Mouse (Mus musculus) c-Kit-positive CD71-negative TER-119-negative erythroid progenitor cells, embryonic 14.5 days (primary cell): ENCODE data around the gene Spns3.
A peak's percentile ranks its signal among the peaks of the same experiment; 100 is the strongest.
"Not testable (repeated sequence)": the region's sequence is repeated elsewhere in the genome, so short reads cannot be mapped to it uniquely, and the experiment has no call there.

ENCODE experiments used
- DNase-seq: peaks from one replicate; pipeline ENCODE4 v3.0.0-alpha.2; 2013; ENCODE audit warnings: low read depth

Gene Spns3

DNA sequence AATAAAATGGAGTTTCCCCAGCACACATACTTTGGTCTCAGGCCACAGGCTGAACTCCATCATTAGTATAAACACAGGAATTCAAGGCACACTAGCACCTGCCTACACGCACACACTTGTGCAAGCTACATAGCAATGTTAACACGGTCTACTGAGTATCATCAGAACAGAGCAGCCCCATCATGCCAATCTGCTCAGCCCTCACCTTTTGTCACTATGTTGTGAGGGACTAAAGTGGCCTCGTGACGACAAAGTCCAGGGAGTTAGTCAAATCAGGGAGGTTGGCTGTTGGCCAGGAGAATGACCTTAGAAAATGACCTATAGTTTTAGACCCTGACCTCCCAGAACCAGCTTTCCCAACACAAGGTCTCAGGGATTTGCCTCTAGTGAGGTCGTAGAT lies 7.8 kb upstream of the Spns3 start:
- no peak for DNase-seq

DNA sequence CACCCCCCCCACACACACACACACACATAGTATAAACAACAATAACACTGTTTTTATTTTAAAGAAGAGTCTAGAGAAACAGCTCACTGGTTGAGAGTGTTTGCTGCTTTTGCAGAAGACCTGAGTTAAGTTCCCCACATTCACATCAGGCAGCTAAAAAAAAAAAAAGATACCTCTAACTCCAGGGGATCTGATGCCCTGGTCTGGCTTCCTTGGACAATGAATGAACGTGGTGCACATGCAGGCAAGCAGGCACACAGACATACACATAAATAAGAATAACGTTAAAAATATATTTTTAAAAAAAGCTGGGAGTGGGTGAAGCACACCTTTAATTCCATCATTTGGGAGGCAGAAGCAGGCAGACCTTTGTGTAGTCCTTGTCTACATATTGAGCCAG lies 6.6 kb upstream of the Spns3 start:
- DNase-seq = no peak

DNA sequence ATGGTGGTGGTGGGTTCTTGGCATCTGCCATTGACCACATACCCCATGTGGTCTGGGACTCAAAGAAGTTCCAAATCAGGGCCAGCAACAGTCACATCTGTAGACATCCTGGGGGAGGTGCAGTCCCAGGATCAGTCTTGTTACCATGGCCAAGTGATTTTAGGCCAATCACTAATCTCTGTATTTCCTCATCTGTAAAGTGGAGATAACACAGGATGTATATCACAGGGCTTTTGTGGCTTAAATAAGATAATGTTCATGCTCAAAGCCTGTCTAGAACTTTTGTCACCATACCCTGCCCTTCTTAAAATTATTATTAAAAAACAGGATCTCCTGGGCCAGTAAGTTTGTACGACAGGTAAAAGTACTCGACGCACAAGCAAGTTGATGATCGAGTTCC lies 6.2 kb upstream of the Spns3 start:
- no peak for DNase-seq

DNA sequence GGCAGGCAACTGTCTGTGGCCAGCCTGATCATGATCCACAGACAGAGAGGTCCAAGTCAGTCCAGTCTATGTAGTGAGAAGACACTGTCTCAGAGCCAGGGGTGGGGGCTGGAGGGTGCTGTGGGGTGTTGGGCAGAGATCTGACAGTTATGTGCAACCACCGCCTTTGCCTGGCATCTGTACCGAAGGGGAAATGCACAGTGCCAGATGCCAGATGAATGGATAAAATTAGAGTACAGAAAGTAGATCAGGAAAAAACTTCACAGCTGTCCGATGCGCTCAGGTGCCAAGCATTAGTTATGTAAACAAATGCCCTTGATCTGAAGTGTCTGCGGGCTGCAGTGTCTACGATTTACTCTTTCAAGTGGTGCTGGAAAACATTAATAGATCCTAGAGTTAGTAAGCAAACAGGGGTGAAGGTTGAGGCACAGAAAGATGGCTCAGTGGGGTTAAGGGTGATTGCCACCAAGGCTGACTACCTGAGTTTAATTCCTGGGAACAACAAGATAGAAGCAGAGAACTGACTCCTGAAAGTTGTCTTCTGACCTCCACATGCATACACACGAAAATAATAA lies 1.3 kb upstream of the Spns3 start:
- DNase-seq = no peak

DNA sequence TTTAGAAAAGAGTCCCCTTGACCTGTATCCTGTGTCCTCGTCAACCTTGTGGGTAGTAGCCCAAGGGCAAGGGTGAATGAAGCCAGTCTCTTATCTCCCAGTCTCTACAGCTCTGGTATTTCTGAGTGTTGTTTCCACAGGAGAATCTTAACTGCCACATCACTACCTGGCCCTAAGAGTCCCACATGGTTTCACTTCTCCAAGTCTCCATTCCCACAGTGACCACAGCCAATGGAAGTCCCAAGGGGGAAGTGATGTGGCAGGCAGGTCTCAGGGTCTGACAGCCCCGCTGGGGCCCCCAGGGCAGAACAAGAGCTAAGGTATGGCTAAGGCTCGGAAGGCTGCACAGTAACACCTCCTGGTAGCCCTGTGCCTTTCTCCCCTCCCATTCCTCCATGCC lies 3.1 kb downstream of the Spns3 start:
- DNase-seq = no peak

DNA sequence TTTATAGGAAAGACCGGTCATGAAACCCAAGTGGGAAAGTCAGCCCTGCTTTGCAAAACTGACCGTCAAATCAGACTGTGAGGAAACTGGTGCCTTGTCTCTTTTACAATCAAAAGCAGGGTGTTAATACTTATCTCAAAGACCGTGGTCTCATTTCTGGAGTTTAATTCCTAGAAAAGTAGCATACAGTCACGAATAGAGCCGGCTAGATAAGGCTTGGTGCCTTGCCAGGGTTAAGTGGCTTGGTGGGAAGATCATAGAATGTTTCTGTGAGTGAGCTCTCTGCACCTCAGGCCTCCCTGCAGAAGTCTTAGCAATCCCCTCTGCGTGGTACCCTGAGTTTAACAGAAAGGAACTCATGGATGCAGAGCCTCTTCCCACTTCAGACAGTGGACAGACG lies 5.6 kb downstream of the Spns3 start:
- DNase-seq = no peak

DNA sequence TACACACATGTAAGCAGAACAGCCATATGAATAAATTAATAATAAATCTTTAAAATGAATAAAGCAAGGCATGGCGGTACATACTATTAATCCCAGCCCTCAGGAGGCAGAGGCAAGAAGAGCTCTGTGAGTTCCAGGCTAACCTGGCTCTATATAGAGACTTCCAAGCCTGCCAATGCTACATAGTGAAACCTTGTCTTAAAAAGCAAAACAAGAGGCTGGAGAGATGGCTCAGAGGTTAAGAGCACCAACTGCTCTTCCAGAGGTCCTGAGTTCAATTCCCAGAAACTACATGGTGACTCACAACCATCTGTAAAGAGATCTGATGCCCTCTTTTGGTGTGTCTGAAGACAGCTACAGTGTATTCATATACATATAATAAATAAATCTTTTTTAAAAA lies 6.6 kb downstream of the Spns3 start:
- not testable (repeated sequence) for DNase-seq

DNA sequence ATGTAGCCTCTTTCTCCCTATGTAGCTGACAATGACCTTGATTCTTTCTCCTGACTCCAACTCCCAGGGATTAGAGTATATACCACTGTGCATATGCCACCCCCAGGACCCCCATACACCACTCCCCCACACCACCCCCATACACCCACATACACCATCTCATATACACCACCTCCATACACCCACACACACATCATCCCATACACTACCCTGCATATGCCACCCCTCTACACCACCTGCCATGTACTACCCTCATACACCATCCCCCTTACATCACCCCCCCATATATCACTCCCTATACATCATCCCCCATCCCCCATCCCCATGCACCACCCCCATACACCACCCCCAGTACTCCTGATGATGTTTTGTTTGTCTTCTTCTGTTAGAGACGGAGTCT lies 7.7 kb downstream of the Spns3 start:
- DNase-seq = no peak

DNA sequence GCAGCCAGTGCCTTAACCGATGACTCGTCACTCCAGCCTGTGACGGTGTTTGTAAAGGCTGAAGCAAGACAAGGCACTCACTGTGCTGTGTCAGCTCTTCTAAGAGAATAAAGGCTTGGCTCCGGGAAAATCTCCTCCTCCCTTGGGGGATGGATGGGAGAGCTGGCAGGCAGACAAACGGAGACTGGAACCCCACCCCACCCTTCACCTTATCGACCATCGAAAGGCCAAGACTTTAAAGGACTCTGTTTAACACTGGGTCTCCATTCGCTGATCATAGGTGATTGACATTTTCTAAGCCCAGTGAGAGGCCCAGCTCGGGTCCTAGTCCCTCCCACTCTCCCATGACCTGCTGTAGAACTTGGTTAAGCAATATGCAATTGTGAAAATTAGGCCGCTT lies 8.4 kb downstream of the Spns3 start:
- no peak for DNase-seq

DNA sequence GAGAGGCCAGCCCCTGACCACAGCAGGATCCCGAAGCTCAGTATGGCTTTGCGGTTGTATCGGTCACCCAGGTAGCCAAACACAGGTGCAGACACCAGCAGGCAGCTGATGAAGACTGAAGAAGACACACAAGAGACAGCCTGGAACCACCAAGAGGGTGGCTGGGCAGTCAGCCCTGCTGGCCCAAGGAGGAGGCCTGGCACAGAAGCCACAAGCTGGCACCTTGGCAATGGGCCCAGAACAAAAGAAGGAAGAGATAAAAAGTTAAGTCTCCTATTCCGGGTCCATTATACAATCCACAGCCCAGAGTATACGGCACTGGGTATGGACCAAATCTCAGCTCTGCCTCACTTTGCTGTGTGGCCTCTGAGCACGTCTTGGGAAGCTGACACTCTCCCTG lies 9.9 kb downstream of the Spns3 start:
- DNase-seq = no peak

DNA sequence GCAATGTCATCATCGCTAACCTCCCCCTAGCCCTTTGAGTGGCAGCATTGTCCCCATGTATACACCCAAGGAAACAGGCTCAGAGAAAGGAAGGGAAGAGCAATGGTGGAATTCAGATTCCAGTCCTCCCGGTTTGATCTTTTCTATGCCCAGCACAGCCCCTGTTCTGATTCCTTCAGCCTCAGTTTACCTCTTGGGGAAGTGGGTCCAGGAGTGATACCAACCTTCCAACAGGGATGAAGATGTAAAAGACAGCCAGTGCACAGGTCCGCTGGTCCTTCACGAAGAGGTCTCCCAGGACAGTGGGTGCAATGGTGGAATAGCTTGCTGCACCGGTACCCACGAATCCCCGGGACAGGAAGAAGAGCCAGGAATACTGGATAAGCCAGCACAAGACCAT lies 11.5 kb downstream of the Spns3 start:
- no peak for DNase-seq

DNA sequence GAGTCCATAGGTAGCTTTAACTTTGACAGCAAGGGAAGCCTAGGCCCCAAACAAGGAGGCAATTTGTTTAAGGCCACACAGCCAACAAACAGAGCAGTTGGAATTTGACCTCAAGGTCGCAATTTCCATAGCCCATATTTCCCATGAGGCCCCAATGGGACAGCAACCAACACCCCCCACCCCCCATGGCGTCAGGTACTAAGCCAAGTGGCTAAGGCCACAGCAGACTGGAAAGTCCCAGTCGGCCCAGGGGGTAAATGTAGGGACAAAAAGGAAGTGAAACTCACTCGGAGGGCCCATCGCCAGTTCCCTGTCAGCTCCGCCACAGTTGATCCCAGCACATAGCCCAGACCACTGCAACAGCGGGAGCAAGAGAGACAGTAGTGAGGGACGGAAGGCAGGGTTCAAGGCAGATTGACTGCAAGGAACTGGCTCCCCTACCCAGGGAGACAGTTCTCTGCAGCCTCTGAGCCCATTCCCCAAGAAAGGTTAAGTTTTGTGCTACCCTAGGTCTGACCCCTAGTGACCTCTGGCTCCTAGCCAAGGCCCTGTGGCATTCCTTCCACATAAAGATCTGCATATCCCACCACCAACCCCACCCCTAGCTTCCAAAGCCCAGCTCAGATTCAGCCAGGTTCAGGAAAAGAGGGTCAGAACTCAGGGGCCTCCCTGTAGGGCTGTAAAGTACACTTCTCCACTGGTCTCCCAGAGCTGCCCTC lies 12.1 kb downstream of the Spns3 start:
- DNase-seq = peak; percentile 35

DNA sequence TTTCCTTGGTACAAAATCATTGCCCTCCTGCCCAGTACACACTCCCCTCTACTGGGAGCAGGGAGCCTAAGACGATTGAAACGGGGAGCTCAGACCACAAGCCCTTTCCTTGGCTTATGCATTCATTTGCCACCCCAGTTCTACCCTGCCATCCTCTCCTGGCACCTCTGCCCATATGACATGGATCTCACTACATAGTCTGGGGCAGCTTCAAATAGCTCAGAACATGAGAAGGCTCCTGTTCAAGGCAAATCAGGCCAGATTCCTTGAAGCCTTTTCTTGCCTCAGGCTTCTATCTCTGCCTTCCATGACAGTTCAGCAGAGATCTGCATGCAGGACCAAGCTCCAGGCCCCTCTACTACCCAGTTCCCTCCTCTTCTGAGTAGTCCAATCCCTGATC lies 12.8 kb downstream of the Spns3 start:
- DNase-seq = no peak

DNA sequence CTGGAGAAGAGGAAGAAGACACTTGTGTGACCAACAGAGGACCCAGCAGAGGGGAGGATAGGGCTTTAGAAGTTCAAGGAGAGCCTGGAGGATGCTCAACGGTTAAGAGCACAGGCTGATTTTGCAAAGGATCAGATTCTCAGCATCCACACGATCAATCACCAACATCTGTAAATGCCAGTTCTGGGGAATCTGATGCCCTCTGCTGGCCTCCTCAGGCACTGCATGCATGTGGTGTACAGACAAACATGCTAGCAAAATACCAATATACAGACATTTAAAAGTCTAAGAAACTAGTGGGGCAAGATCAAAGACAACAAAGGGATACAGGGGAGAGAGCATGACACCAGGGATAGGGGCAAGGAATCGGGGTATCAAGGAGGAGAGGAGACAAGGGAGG lies 14.8 kb downstream of the Spns3 start:
- no peak for DNase-seq

DNA sequence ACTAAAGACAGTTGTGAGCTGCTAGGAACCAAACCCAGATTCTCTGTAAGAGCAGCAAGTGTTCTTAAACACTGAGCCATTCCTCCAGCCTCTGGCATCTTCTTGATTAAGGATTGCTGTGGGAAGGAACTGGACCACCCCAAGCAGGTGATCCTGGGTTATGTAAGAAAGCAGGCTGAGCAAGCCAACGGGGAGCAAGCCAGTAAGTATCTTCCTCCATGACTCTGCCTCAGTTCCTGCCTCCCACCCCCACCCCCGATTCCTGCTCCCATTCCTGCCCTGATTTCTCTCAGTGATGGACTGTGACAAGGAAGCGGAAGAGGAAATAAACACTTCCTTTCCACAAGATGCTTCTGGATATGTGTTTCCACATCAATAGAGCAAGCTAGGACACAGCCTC lies 17.4 kb downstream of the Spns3 start:
- DNase-seq = no peak

DNA sequence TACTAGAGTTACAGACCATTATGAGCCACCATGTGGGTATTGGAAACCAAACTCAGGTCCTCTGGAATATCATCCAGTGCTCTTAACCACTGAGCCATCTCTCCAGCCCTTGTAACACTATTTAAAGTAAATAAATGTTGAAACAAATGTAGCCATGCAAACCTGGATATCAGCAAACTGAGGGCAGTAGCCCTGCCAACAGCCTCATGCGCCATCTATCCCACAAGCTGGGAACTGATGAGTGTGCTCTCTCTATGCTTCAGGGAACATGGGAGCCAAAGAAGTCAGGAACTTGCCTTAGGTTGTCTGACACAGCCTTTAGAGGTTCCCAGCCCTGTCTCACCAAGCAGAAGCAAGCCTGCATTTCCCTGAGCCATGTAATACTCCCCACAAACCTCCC lies 18.7 kb downstream of the Spns3 start:
- DNase-seq = no peak

DNA sequence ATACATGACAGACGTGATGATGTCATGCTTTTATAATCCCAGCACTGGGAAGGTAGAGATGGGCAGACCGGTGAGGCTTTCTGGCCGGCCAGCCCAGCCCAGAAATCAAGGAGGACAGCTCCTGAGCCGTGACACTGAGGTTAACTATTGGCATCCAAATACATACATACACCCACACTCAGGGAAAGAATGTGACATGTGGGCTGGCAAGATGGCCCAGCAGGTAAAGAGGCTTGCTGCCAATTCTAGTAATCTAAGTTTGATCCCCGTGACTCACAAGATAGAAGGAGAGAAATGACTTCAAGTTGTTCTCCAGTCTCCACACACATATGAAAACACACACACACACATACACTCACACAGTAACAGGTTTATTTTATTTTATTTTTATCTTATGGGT lies 19.2 kb downstream of the Spns3 start:
- no peak for DNase-seq

DNA sequence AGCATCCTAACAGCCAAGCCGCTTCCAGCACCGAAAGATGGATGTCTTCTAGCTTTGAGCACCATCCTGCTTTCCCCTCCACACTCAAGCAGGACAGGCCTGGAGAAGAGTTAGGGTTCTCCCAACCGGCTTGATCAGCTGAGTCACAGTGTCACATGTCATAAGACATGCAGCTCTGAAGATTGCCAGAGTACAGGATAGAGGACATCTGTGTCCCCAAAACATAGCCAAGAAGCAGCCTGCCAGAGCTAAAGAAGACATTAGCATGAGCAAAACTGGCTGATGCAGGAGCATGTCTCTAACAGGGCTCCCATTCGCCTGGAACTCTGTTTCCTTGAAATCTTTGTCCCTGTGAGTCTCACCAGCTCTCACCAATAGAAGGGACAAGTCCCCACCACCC lies 24.1 kb downstream of the Spns3 start:
- no peak for DNase-seq

DNA sequence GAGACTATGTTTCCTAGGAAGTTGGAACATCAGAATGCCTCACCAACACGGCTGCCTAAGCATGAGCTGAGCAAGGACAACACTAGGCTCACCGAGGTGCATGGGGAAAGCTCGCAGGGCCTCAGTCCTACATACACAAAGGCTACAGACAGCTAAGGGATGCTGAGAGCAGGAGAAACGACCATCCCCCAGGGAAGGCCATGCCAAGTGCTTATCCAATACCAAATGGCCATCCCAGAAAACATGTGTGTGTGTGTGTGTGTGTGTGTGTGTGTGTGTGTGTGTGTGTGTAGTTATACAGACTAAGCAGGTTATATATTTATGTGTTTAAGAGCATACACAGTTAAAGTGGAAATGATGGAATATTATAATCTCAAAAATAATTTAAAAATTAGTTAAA lies 26.6 kb downstream of the Spns3 start:
- DNase-seq = no peak

DNA sequence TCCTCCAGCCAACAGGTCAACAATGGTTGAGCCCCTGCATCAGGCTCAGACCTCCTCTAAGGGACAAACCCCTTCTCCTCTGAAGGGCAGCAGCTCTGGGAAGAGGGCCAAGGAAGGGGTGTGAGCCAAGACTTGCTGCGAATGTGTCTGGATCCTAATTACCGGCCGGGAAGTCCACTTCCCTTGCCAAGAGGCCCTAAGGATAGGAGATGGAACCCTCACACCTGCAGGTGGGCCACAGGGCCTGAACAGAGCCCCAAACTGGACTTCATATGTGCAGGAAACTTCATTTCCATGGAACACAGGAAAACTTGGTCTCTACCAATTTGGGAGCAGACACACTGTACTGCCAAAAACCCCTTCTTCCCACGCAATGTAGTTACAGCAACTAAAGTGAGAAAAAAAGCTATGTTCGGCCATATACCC lies 27.7 kb downstream of the Spns3 start:
- no peak for DNase-seq

DNA sequence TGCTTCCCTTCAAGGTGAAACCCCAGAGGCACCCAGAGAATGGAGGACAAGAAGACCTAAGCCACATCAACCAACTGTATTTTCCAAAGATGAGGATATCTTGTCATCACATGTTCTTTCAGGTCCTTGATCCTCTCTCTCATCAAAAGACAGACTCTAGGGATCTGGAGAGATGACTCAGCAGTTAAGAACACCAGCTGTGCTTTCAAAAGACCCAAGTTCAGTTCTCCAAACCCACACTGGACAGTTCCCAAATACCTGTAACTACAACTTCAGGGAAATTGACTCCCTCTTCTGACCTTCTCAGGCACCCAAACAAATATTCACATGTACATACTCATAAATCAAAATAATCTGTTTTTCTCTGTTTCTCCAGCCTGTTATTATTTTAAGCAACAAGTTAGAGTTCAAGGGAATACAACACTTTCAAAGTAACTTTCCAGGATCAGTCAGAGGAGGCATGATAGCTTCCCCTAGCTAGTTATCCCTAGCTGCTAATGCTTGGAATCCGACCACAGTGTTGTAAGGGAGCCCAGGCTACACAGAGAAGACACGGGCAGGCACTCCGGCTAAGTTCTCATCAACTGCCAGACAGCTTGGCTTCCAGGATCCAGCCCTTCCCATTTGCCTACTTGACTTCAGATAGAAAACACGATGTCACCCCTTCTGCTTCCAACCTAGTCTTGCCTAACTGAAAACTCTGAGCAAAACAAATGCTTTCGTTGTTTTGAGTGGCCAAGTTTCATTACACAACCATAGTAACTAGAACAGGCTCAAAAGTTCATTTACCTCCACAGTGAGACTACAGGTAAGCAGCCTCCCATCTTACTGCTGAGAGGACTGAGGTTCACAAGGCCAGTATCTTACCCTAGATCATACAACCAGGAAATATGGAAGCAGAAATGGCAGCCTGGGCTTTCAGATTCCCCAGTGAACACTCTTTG lies 28.4 kb downstream of the Spns3 start:
- no peak for DNase-seq

DNA sequence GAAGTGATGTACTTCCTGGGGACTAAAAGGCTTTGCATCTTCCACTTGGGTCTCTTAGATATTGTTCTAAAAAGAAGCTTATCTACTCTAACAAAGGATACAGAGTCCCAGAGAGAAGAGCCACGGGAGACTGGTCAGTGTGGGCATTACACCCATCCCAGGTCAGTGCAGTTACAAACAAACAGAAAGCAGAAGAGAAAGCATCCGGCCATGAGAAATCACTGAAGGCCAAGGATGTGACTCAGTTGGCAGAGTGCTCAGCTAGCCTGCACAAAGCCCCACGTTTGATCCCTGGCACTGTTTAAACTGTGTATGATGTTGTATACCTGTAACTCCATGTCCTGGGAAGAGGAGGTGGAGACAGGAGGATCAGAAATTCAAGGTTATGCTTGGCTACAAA lies 30.4 kb downstream of the Spns3 start:
- no peak for DNase-seq

DNA sequence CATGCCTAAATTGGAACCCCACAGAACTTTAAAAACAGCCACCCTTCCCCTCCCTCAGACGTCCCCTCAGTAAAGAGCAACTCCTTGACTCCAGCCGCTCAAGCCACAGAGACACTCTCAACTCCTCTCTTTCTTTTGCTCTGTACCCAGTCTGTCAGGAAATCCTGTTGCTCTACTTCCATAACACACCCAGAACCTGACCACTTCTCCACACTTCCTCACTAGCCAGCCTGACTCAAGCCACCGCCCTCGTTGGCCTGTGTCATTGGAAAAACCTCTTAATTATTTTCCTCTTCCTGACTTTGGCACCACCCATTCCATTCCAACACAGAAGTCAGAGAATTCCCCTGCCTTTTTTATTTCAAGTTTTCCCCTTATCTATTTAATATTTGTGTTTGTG lies 31.1 kb downstream of the Spns3 start:
- no peak for DNase-seq
